Mouse (Mus musculus) heart, embryonic 11.5 days (tissue): ENCODE results near the gene Akap10. TPM values are rescaled to one million over a fixed set of nuclear protein-coding genes. Genes with fewer than 3 reads are reported as not detected.
A peak's percentile ranks its signal among the peaks of the same experiment; 100 is the strongest.

Experiments
- ATAC-seq: fragments of 200-750 bp; cut with Nextera tagmentation; replicated peaks from 2 replicates; pipeline ENCODE4 v1.8.0; 2017; ENCODE audit warnings: moderate library complexity; ENCODE audit not compliant: insufficient number of reproducible peaks, low FRiP score, low TSS enrichment
- H3K27ac ChIP-seq: fragments of 300-500 bp; sonication (generic); 2 replicates; pipeline ENCODE4 v1.5.1; 2014; ENCODE audit warnings: mild to moderate bottlenecking, low read depth, low read length
- H3K27me3 ChIP-seq: fragments of 300-500 bp; sonication (generic); 2 replicates; pipeline ENCODE4 v1.6.1; 2014; ENCODE audit warnings: mild to moderate bottlenecking, low read length, mixed read lengths; ENCODE audit not compliant: control insufficient read depth, insufficient read depth
- H3K36me3 ChIP-seq: fragments of 300-500 bp; sonication (generic); 2 replicates; pipeline ENCODE4 v1.6.1; 2014; ENCODE audit warnings: mild to moderate bottlenecking, low read length, moderate library complexity, mixed read lengths; ENCODE audit not compliant: control insufficient read depth, insufficient read depth
- H3K4me1 ChIP-seq: fragments of 300-500 bp; sonication (generic); 2 replicates; pipeline ENCODE4 v1.6.1; 2014; ENCODE audit warnings: low read length; ENCODE audit not compliant: control insufficient read depth, insufficient read depth
- H3K4me2 ChIP-seq: fragments of 300-500 bp; sonication (generic); 2 replicates; pipeline ENCODE4 v1.6.1; 2014; ENCODE audit warnings: mild to moderate bottlenecking, moderate library complexity
- H3K4me3 ChIP-seq: fragments of 300-500 bp; sonication (generic); 2 replicates; pipeline ENCODE4 v1.5.1; 2014; ENCODE audit warnings: low read depth, low read length
- H3K9ac ChIP-seq: fragments of 300-500 bp; sonication (generic); 2 replicates; pipeline ENCODE4 v1.6.1; 2014; ENCODE audit warnings: mild to moderate bottlenecking, low read depth, low read length, moderate library complexity
- H3K9me3 ChIP-seq: fragments of 300-500 bp; sonication (generic); replicated peaks from 2 replicates; pipeline ENCODE4 v1.6.1; 2016; ENCODE audit warnings: low read length; ENCODE audit not compliant: control insufficient read depth
- WGBS: fragments of 180-500 bp; shearing (Covaris S2); extraction: QIAGEN DNeasy Blood & Tissue Kit; methylation state at CpG from one replicate; pipeline ENCODE4 v1.1.7; 2014; ENCODE audit not compliant: insufficient replicate concordance; 5-methylcytosine and 5-hydroxymethylcytosine counted together
- polyA plus RNA-seq: library from polyadenylated mRNA; unstranded; fragments of >200 nt; fragmentation: Nextera tagmentation; extraction: Ambion mirVana; gene quantifications from 2 replicates; pipeline ENCODE4 v1.2.1, GENCODE M21; 2014

Gene Akap10
- polyA plus RNA-seq, 1 experiment from 2014 or later, result 17.3 TPM

DNA sequence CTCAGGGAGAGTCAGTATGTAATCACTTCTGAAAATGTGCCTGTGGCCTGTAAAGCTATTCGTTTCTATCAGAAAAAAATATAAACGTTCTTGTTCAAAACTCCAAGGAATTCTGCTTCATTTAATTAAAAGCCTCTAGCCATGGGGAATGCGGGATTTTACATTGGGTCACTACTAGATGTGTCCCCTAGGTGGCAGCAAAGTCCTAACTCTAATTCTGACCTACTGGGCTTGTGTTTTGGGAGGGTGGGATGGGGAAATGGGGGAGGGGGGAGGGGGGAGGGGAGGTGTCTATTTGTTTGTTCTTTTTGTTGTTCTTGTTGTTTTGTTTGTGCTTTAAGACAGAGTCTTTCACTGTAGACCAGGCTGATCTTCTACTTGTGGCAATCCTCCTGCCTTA lies 19.3 kb upstream of the Akap10 start:
- H3K36me3 ChIP-seq, result no peaks in the 10 kb centered on the region
- H3K27ac ChIP-seq, result no peak overlapping the region
- no peaks in the 10 kb centered on the region for H3K4me1 ChIP-seq
- H3K9me3 ChIP-seq, result no peaks in the 10 kb centered on the region
- H3K4me3 ChIP-seq, result no peak overlapping the region
- no peak overlapping the region for H3K4me2 ChIP-seq
- no peak overlapping the region for H3K9ac ChIP-seq
- 0% methylated on average over 3 of the region's 3 CpGs for WGBS
- no peak for ATAC-seq
- no peaks in the 10 kb centered on the region for H3K27me3 ChIP-seq

DNA sequence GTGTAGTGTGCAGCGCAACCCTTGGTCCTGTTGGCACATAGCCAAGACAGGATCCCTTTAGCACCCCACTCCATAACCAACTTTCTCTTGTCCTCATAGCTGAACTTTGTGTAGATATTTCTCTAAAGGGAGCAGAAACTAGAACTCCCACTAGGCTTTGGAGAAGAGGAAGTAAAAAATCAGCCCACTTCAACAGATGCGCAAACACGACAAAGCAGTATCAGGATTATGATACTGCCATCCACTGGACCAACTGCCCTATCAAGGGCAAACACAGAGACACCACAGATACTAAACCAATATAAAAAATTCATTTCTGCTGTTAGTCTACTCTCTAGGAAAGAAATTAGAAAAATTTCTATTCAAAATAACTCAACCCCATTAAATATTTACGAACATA lies 16.6 kb upstream of the Akap10 start:
- no peaks in the 10 kb centered on the region for H3K36me3 ChIP-seq

DNA sequence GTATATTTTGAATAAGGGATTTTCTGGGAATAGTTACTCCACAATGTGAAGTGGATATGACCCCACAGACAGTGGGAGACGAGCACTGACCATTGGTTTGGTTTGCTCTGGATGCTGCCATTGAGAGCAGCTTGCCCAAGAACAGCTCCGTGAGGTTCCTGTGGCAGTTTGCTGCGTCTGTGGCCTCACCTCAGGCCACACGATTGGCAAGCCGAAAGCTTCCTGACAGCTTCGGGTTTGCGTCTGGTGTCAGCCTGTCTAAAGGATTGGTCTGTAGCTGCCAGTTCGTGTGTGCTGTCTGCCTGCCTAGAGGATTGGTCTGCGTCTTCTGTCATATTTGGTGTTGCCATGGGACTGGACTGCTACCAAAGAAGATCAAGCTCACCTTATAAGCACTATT lies 14.4 kb upstream of the Akap10 start:
- Histone ChIP-seq H3K9ac (no peak overlapping the region), H3K27me3 (no peaks in the 10 kb centered on the region), H3K4me3 (no peak overlapping the region), H3K4me2 (no peak overlapping the region), H3K4me1 (no peaks in the 10 kb centered on the region), H3K36me3 (no peaks in the 10 kb centered on the region), H3K27ac (no peak overlapping the region), H3K9me3 (no peaks in the 10 kb centered on the region)
- no peak for ATAC-seq
- WGBS, result 72% methylated on average over 9 of the region's 9 CpGs

More for the DNA sequence above, 16.6 kb upstream of the Akap10 start:
- Histone ChIP-seq H3K27ac (no peak overlapping the region), H3K4me3 (no peak overlapping the region), H3K27me3 (no peaks in the 10 kb centered on the region), H3K9ac (no peak overlapping the region), H3K4me1 (no peaks in the 10 kb centered on the region), H3K4me2 (no peak overlapping the region), H3K9me3 (no peaks in the 10 kb centered on the region)
- ATAC-seq, result no peak
- WGBS, result 89% methylated on average over 4 of the region's 4 CpGs

DNA sequence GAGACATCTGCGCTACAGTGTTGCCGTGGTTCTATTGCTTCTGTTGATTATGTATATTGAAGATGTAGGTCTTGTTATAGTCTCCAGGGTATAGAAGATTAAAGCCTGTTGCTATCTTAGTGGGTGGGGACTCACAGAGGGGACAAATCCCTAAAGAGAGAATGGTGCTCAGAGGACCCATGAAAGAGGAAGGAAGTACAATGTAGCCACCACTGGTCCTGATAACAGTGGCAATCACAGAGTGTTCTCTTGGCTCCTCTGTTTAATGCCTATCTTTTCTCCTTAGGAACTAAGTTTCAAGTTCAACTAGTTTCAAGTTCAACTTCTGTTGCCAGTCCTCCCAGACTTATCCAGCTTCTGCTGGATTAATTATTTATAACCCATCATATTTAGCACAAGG lies 12.9 kb upstream of the Akap10 start:
- Histone ChIP-seq H3K27me3 (no peaks in the 10 kb centered on the region), H3K36me3 (no peaks in the 10 kb centered on the region), H3K27ac (no peak overlapping the region), H3K4me3 (no peak overlapping the region), H3K9ac (no peak overlapping the region), H3K4me1 (no peaks in the 10 kb centered on the region), H3K9me3 (no peaks in the 10 kb centered on the region), H3K4me2 (no peak overlapping the region)
- no peak for ATAC-seq
- WGBS, result 80% methylated on average over 2 of the region's 2 CpGs

DNA sequence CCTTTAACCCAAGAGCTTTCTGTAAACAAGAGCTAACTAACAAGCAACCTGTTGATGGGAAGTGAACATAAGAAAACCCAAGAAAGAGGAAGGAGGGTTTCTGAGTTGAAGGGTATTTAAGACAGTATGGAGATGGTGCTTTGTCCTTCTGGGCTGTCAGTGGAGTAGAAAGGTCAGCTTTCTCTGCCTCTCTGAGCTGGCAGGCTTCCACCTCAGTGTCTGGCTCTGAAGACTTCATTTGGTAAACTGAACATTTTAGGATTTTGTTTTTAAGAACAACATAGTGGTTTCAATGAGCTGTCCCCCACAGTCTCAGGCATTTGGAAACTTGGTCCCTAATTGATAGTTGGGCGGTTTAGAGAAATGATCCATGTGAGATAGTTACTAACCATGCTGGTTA lies 7.7 kb upstream of the Akap10 start:
- WGBS, result 69% methylated on average over 1 of the region's 1 CpGs

DNA sequence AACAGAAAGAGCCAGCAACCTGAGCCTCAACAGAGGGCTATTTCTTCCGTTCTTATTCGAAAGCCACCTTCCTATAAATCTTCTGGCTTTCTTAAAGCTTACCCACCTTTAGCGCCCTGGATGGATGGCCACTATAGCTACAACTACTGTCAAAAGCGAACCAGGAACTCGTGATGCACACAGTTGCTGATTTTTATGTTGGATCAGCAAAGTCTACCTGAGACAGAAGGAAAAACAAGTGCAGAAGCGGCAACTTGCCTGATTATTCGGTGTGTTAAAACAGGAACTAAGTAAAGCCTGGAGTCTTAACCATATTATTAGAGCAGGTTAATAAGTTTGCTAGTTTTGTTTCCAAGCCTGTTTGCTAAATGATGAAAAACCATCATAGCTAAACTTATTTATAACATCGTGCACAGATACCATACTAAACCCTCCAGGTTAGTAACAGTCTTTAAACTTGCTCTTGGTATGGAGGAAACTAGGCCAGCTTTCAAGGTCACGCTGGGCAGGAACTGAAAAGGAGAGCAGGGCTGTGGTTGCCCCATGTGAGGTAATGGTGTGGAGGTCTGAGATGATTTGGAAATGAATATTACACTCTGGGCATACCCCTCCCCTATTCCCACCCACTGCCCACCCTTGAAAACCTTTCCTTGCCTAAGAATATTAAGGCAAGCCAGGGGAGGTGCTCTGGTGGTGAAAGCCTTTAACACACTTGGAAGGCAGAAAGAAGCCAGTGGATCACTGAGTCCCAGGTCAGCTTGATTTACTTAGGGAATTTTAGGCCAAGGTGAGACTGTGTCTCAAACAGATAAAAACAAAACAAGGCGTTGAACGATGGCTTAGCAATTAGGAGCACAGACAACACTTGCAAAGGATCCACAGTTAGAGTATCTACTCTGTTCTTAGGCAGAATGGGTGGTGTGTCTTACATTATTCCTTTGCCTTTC lies 861 bp upstream of the Akap10 start:
- WGBS, result 20% methylated on average over 11 of the region's 11 CpGs
- Histone ChIP-seq H3K27ac (peak overlapping the region; percentile 95), H3K9ac (peak overlapping the region; percentile 96), H3K27me3 (no peaks in the 10 kb centered on the region), H3K9me3 (no peaks in the 10 kb centered on the region), H3K36me3 (no peaks in the 10 kb centered on the region), H3K4me1 (peaks cover 13% of the 10 kb centered on the region), H3K4me2 (peak overlapping the region; percentile 92), H3K4me3 (peak overlapping the region; percentile 90)
- ATAC-seq, result no peak

More for the DNA sequence above, 7.7 kb upstream of the Akap10 start:
- H3K9ac ChIP-seq, result no peak overlapping the region
- H3K27me3 ChIP-seq, result no peaks in the 10 kb centered on the region
- no peaks in the 10 kb centered on the region for H3K9me3 ChIP-seq
- no peak overlapping the region for H3K4me2 ChIP-seq
- H3K36me3 ChIP-seq, result no peaks in the 10 kb centered on the region
- no peak overlapping the region for H3K27ac ChIP-seq
- H3K4me3 ChIP-seq, result no peak overlapping the region
- no peak for ATAC-seq
- H3K4me1 ChIP-seq, result no peaks in the 10 kb centered on the region

DNA sequence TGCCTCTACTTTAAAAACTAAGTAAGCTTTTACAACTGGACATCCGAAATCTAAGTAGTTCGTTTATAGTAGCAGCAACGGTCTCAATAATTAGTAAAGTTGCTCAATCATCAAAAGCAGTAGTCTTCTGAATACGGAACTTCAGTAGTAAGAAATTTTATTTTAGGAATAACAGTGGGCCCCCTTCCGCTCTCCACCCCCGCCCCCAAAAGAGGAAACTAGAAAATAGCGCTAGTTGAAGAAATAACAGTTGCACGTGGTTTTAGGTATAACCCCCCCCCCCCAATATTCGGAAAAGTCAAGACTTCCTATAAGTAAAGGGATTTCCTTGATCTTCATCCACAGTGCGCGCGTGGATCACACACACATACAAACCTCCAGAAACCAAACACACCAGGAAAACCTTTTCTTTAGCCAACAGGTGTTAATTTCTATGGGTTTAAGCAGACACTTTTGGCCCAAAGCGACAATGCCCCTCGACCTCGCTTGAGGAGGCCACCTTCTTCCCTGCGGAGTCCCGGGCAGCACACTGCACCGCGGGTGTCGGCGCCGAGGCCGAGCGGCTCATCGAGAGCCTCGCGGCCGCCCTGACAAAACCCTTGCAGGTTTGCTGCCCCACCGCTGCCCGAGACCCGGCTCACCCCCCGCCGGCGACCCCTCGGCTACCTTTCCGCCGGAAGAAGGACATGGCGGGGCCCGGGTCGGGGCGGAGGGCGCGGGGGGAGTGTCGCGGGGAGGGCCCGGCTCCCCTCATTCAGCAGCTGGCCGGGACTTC lies 542 bp downstream of the Akap10 start:
- Histone ChIP-seq H3K27ac (peak overlapping the region; percentile 95), H3K4me3 (peak overlapping the region; percentile 90), H3K9ac (peak overlapping the region; percentile 96), H3K36me3 (no peaks in the 10 kb centered on the region), H3K4me2 (peak overlapping the region; percentile 92), H3K4me1 (peaks cover 13% of the 10 kb centered on the region), H3K9me3 (no peaks in the 10 kb centered on the region), H3K27me3 (no peaks in the 10 kb centered on the region)
- WGBS, result 1% methylated on average over 47 of the region's 47 CpGs
- peak; percentile 56 for ATAC-seq

DNA sequence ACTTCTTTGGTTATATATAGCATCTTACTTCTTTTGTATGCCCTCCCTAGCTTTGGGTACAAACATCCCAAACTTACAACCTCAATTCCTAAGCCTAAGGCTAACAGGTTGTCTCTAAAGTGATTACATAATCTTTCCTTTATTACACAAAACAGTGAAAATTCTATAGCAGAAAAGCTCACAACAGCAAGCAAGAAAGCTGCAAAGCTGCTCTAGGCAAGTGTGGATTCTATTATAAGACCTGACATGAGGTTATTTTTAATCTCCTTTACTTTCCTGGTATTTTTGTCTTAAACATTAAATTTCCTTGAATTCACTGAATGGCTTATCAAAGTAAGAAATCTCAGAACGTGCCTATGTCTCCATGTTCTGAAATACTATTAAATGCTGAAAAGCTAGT lies 6.7 kb downstream of the Akap10 start:
- H3K9ac ChIP-seq, result no peak overlapping the region
- peaks cover 6% of the 10 kb centered on the region; the same call in 1 of the 2 replicates for H3K36me3 ChIP-seq
- peaks cover 2% of the 10 kb centered on the region; the same call in 1 of the 2 replicates for H3K4me1 ChIP-seq
- WGBS, result 57% methylated on average over 1 of the region's 1 CpGs
- no peaks in the 10 kb centered on the region for H3K9me3 ChIP-seq
- H3K27ac ChIP-seq, result no peak overlapping the region
- H3K4me3 ChIP-seq, result no peak overlapping the region
- H3K27me3 ChIP-seq, result no peaks in the 10 kb centered on the region
- ATAC-seq, result no peak
- no peak overlapping the region for H3K4me2 ChIP-seq
